Mouse (Mus musculus) cortical plate, adult 2 months (tissue): ENCODE measurements around the gene Zscan5b. TPM values are rescaled to one million over a fixed set of nuclear protein-coding genes. Genes with fewer than 3 reads are reported as not detected.
A peak's percentile ranks its signal among the peaks of the same experiment; 100 is the strongest.

Experiments used
- H3K27ac ChIP-seq: fragments of 200-500 bp; 2 replicates; pipeline ENCODE4 v1.5.1; 2012; ENCODE audit warnings: low read length, control low read depth, inconsistent platforms; ENCODE audit not compliant: insufficient read depth
- H3K4me1 ChIP-seq: fragments of 200-500 bp; 2 replicates; pipeline ENCODE4 v1.6.1; 2011; ENCODE audit warnings: low read length; ENCODE audit not compliant: control insufficient read depth, insufficient read depth
- H3K4me3 ChIP-seq: fragments of 200-500 bp; 2 replicates; pipeline ENCODE4 v1.5.1; 2011; ENCODE audit warnings: mild to moderate bottlenecking, low read length, control low read depth; ENCODE audit not compliant: insufficient read depth
- CTCF ChIP-seq: fragments of 200-500 bp; IDR thresholded peaks from 2 replicates; pipeline ENCODE4 v1.5.1; 2011; ENCODE audit warnings: mild to moderate bottlenecking, control low read depth, low read length; ENCODE audit not compliant: insufficient read depth; ENCODE audit errors: extremely low read depth
- POLR2A ChIP-seq: fragments of 200-500 bp; IDR thresholded peaks from 2 replicates; pipeline ENCODE4 v1.6.1; 2011; ENCODE audit warnings: mild to moderate bottlenecking, low read length, control low read depth; ENCODE audit not compliant: insufficient read depth; ENCODE audit errors: extremely low read depth
- polyA plus RNA-seq: library from polyadenylated mRNA; depleted of rRNA; stranded (reverse); fragments of >200 nt; gene quantifications from 2 replicates; pipeline ENCODE4 v1.2.3, GENCODE M21; 2012; rRNA removed

The Zscan5b gene
- polyA plus RNA-seq, 1 experiment, result not detected

- Histone ChIP-seq H3K4me3 (no peak overlapping the region), H3K4me1 (no peaks in the 10 kb centered on the region), H3K27ac (no peak overlapping the region)
- TF ChIP-seq POLR2A, result no peak
- TF ChIP-seq CTCF, result 0 out of 2 replicates have a peak, but pooled peaks have one; percentile 6
Observed at GRCm38 (mm10) chr7:6265695-6266094, 43.6 kb downstream of the Zscan5b start.

GRCm38 (mm10) chr7:6277906-6278305, 55.8 kb downstream of the Zscan5b start:
- TF ChIP-seq POLR2A, result no peak
- no peak for TF ChIP-seq CTCF
- Histone ChIP-seq H3K4me3 (no peak overlapping the region), H3K4me1 (no peaks in the 10 kb centered on the region), H3K27ac (no peak overlapping the region)

GRCm38 (mm10) chr7:6282749-6283148, 60.7 kb downstream of the Zscan5b start:
- TF ChIP-seq CTCF, result peak; percentile 57; the same call in 1 of the 2 replicates
- TF ChIP-seq POLR2A, result no peak
- no peaks in the 10 kb centered on the region for H3K4me1 ChIP-seq
- H3K4me3 ChIP-seq, result peak overlapping the region; percentile 77
- H3K27ac ChIP-seq, result no peak overlapping the region

GRCm38 (mm10) chr7:6283451-6284075, 61.5 kb downstream of the Zscan5b start:
- peak; percentile 33; the same call in 1 of the 2 replicates for TF ChIP-seq CTCF
- peak; percentile 56; the same call in 1 of the 2 replicates for TF ChIP-seq POLR2A
- peak overlapping the region; percentile 95 for H3K27ac ChIP-seq

GRCm38 (mm10) chr7:6284442-6285012, 62.4 kb downstream of the Zscan5b start:
- no peak overlapping the region for H3K4me3 ChIP-seq
- no peaks in the 10 kb centered on the region; the same call in 1 of the 2 replicates for H3K4me1 ChIP-seq
- no peak overlapping the region for H3K27ac ChIP-seq
- TF ChIP-seq POLR2A (no peak), CTCF (no peak)

More at GRCm38 (mm10) chr7:6283451-6284075, 61.5 kb downstream of the Zscan5b start:
- peak overlapping the region; percentile 77 for H3K4me3 ChIP-seq
- no peaks in the 10 kb centered on the region; the same call in 1 of the 2 replicates for H3K4me1 ChIP-seq

- H3K27ac ChIP-seq, result no peak overlapping the region
- H3K4me3 ChIP-seq, result no peak overlapping the region; the same call in 1 of the 2 replicates
- H3K4me1 ChIP-seq, result no peaks in the 10 kb centered on the region; the same call in 1 of the 2 replicates
- no peak for TF ChIP-seq POLR2A
- no peak for TF ChIP-seq CTCF
Observed at GRCm38 (mm10) chr7:6285366-6285765, 63.3 kb downstream of the Zscan5b start.

- TF ChIP-seq POLR2A (peak; percentile 94), CTCF (no peak)
- Histone ChIP-seq H3K4me3 (peak within 1 kb of the TSS; percentile 61), H3K27ac (peak within 1 kb of the TSS; percentile 20), H3K4me1 (no peaks in the 10 kb centered on the region; the same call in 1 of the 2 replicates)
Observed at GRCm38 (mm10) chr7:6285842-6286705, 64.0 kb downstream of the Zscan5b start, which contains the start of gene Zfp667. Zfp667 (plus strand) TSS chr7:6286579.

- TF ChIP-seq CTCF, result no peak
- TF ChIP-seq POLR2A, result no peak
- peak overlapping the region; percentile 61 for H3K4me3 ChIP-seq
- no peak overlapping the region for H3K27ac ChIP-seq
Observed at GRCm38 (mm10) chr7:6286921-6287531, 64.9 kb downstream of the Zscan5b start.

More at GRCm38 (mm10) chr7:6286921-6287531, 64.9 kb downstream of the Zscan5b start:
- no peaks in the 10 kb centered on the region; the same call in 1 of the 2 replicates for H3K4me1 ChIP-seq

Other genes starting within 250 kb of the Zscan5b start
- not detected in 2 replicates for gene Vmn1r65, start 211.3 kb upstream of the Zscan5b start, polyA plus RNA-seq
- not detected in 2 replicates for gene Nlrp4c, start 177.1 kb upstream of the Zscan5b start, polyA plus RNA-seq
- gene Zfp787, start 66.3 kb upstream of the Zscan5b start, polyA plus RNA-seq, result 37.4 and 37.9 TPM in 2 replicates
- gene Zfp444, start 50.1 kb upstream of the Zscan5b start, polyA plus RNA-seq, result 53.5 and 56.1 TPM in 2 replicates
- gene Galp, start 25.2 kb upstream of the Zscan5b start, polyA plus RNA-seq, result not detected in 2 replicates
- not detected in 2 replicates for gene Epp13, start 30.4 kb downstream of the Zscan5b start, polyA plus RNA-seq
- 7.1 and 7.7 TPM in 2 replicates for gene Zfp667, start 64.3 kb downstream of the Zscan5b start, polyA plus RNA-seq
- gene Zfp583, start 109.0 kb downstream of the Zscan5b start, polyA plus RNA-seq, result 7.6 and 8.0 TPM in 2 replicates
- gene Gm3854, start 121.5 kb downstream of the Zscan5b start, polyA plus RNA-seq, result 3.4 and 4.2 TPM in 2 replicates
- gene Zfp78, start 141.0 kb downstream of the Zscan5b start, polyA plus RNA-seq, result 2.6 and 3.1 TPM in 2 replicates
- gene Zfp28, start 161.0 kb downstream of the Zscan5b start, polyA plus RNA-seq, result 8.1 and 8.6 TPM in 2 replicates
- 7.5 and 7.6 TPM in 2 replicates for gene Smim17, start 176.4 kb downstream of the Zscan5b start, polyA plus RNA-seq
- gene Gm20715, start 188.0 kb downstream of the Zscan5b start, polyA plus RNA-seq, result 0.09 and 0.33 TPM in 2 replicates
- 1.8 and 2.4 TPM in 2 replicates for gene Olfr1344, start 216.4 kb downstream of the Zscan5b start, polyA plus RNA-seq
- gene Olfr1336, start 233.9 kb downstream of the Zscan5b start, polyA plus RNA-seq, result not detected in 2 replicates
- not detected in 2 replicates for gene Olfr1346, start 244.8 kb downstream of the Zscan5b start, polyA plus RNA-seq